Mouse (Mus musculus) Patski (cell line): Measurements from ENCODE around the gene Ckap2. TPM values are rescaled to one million over a fixed set of nuclear protein-coding genes. Genes with fewer than 3 reads are reported as not detected.

ENCODE experiments used
- ATAC-seq: fragments of 100-300 bp; one replicate; pipeline ENCODE4 v1.8.0; 2021
- CTCF ChIA-PET: fragments of 350-600 bp; sonication (Branson Sonifier 250); formaldehyde crosslinking; loops from one replicate; lab custom pipeline; 2022; ENCODE audit warnings: inconsistent platforms; lab: Charles Lee
- POLR2A ChIA-PET: fragments of 350-600 bp; sonication (Branson Sonifier 250); formaldehyde crosslinking; loops from one replicate; lab custom pipeline; 2022; ENCODE audit warnings: antibody characterized with exemption, inconsistent platforms; lab: Charles Lee
- DNase-seq: peaks from one replicate; pipeline ENCODE4 v3.0.0-alpha.2; 2011; ENCODE audit warnings: low read depth, low spot score
- H3K27me3 ChIP-seq: fragments of 371-371 bp; one replicate; pipeline ENCODE4 v1.5.1; 2021
- CTCF ChIP-seq: fragments of 100-300 bp; IDR thresholded peaks from one replicate; pipeline ENCODE4 v1.5.1; 2021
- in situ Hi-C: fragments of 300-500 bp; cut with MboI; formaldehyde crosslinking; loops from 3 replicates; pipeline ENCODE4 v1.11.1; 2018; ENCODE audit warnings: low pct_unique_long_range_greater_than_20kb, mixed read lengths
- polyA plus RNA-seq: library from polyadenylated mRNA; unstranded; gene quantifications from one replicate; pipeline ENCODE4 v1.2.3, GENCODE M21; 2021

Gene Ckap2
- polyA plus RNA-seq, 1 experiment from 2014 or later: 30.9 TPM

DNA sequence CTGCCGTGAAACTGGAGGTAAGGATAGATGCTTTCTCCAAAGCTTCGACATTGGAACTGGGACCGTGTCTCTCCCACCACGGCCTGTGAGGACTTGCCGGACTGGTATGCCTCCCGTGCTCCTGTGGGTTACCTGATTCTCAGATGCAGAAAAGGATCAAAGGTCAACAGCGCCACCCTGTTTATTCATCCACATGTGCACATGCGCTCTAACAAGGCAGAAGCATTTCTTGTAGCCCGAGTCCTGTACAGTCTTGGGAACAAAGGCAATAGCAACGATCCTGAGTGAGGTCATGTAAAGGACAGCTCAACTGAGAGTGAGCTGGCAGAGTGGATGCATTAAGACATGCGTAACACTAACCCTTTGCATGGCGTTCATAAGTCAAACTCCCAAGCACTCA, 53.6 kb downstream of the Ckap2 start:
- ATAC-seq (no peak), DNase-seq (no peak)
- CTCF ChIA-PET: interaction anchor here (1.2 kb wide), 2 partner anchors 10 to 34 kb away, joined by 3 to 6 read pairs; no protein-coding TSS in a partner anchor
- TF ChIP-seq CTCF: no peak
- no peaks in the 10 kb centered on the region for H3K27me3 ChIP-seq
- in situ Hi-C loops: no loop called here
- POLR2A ChIA-PET: no interaction called here

- ChIA-PET POLR2A (interaction anchor here (0.7 kb wide), 1 partner anchor 9 kb away, joined by 3 read pairs; no protein-coding TSS in a partner anchor), CTCF (interaction anchor here (2.4 kb wide), 1 partner anchor 68 kb away, joined by 11 read pairs; the partner anchor contains the start of gene Vps36)
- ATAC-seq: peak; percentile 87
- in situ Hi-C loops: no loop called here
- H3K27me3 ChIP-seq: no peaks in the 10 kb centered on the region
- DNase-seq: no peak
- TF ChIP-seq CTCF: no peak
Measured at GRCm38 (mm10) chr8:22124220-22125152, 61.1 kb downstream of the Ckap2 start, which contains the start of gene Nek5. Nek5 (minus strand) TSS chr8:22125053.

Other genes with a start within 250 kb of the Ckap2 start
- not detected for gene Defb35, start 247.5 kb downstream of the Ckap2 start, polyA plus RNA-seq
- not detected for gene Defb13, start 239.1 kb downstream of the Ckap2 start, polyA plus RNA-seq
- not detected for gene Fam90a1a, start 227.1 kb downstream of the Ckap2 start, polyA plus RNA-seq
- not detected for gene Ccdc70, start 216.0 kb downstream of the Ckap2 start, polyA plus RNA-seq
- gene Atp7b, start 125.5 kb downstream of the Ckap2 start, polyA plus RNA-seq: 0.32 TPM
- 13.7 TPM for gene Alg11, start 125.1 kb downstream of the Ckap2 start, polyA plus RNA-seq
- 3.4 TPM for gene Nek5, start 60.8 kb downstream of the Ckap2 start, polyA plus RNA-seq
- 7.3 TPM for gene Nek3, start 19.4 kb downstream of the Ckap2 start, polyA plus RNA-seq
- 29.6 TPM for gene Vps36, start 7.0 kb upstream of the Ckap2 start, polyA plus RNA-seq
- gene Thsd1, start 41.5 kb upstream of the Ckap2 start, polyA plus RNA-seq: 0.36 TPM
- not detected for gene Tpte, start 97.6 kb upstream of the Ckap2 start, polyA plus RNA-seq
- gene Slc25a15, start 212.8 kb upstream of the Ckap2 start, polyA plus RNA-seq: 10.1 TPM
- gene Mrps31, start 225.5 kb upstream of the Ckap2 start, polyA plus RNA-seq: 32.9 TPM